Mouse (Mus musculus) fat pad, adult 2 months (tissue): Measurements from ENCODE around the gene Gm21258.
"Not testable (repeated sequence)": the region's sequence is repeated elsewhere in the genome, so short reads cannot be mapped to it uniquely, and the experiment has no call there.

Experiments used
- DNase-seq: peaks from one replicate; pipeline ENCODE4 v3.0.0-alpha.2; 2011; ENCODE audit warnings: low read depth, low spot score; ENCODE audit errors: extremely low read depth

Gm21258 gene

DNA sequence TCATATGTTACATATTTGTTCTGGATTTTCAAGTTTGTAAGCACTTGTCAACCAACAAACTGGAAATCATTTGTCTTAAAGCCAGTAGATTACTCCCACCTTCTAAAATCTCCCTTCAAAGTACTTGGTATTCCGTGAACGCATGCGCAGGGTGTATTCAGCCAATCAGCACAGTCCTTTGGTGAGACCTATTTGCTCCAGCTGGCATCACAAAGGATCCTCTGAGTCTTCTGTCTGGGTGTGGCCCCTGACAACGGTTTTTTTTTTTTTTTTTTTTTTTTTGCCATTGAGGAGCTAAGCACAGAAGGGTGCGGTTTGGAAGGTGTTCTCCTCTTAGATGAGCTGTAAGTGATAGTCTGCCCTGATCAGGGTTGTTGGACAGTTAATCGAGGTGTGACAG lies at the start of gene Gm21258:
TSS of gene Gm21258 (plus strand) at position 301 of the 400 bp plus-strand sequence.
- DNase-seq = not testable (repeated sequence)
